Mouse (Mus musculus): ENCODE results near the gene Syk. TPM values are rescaled to one million over a fixed set of nuclear protein-coding genes. Genes with fewer than 3 reads are reported as not detected.

Gene Syk
- total RNA-seq, 1 experiment: 13.3 TPM

- H3K9me3 ChIP-seq (ENCODE audit: control insufficient read depth, insufficient read depth, low read depth, low read length): no peaks in the 10 kb centered on the region
- DNase-seq (ENCODE audit: low read depth, low spot score): no peak
- no peak overlapping the region for H3K9ac ChIP-seq (ENCODE audit: insufficient read depth, low read depth, low read length, poor library complexity, severe bottlenecking)
- H3K4me3 ChIP-seq (ENCODE audit: insufficient read depth in 1 of 2, low read depth in 1 of 2, low read length in 2 of 2, poor library complexity in 1 of 2, severe bottlenecking in 1 of 2): no peak overlapping the region
- in situ Hi-C loops (cut with MboI; ENCODE audit: low sequenced_read_pairs in 2 of 2, unreplicated experiment in 2 of 2): no loop called here
- peaks cover 4 to 7% of the 10 kb centered on the region in 2 experiments; a peak in 3 of 4 replicates for H3K4me1 ChIP-seq (ENCODE audit: control insufficient read depth in 2 of 2, insufficient read depth in 2 of 2, low read length in 2 of 2, poor library complexity in 1 of 2)
- no peaks in the 10 kb centered on the region for H3K36me3 ChIP-seq (ENCODE audit: control insufficient read depth, insufficient read depth, low read length, poor library complexity, severe bottlenecking)
- H3K27ac ChIP-seq (ENCODE audit: insufficient read depth, low read depth, low read length, poor library complexity, severe bottlenecking): no peak overlapping the region
- TF ChIP-seq MAFK (IDR thresholded peaks at IDR 0.05; ENCODE audit: insufficient read depth, low read depth, low read length): no peak
- TF ChIP-seq ZNF384 (IDR thresholded peaks at IDR 0.05; ENCODE audit: low read depth, low read length): no peak
- no peak for TF ChIP-seq HCFC1 (IDR thresholded peaks at IDR 0.05; ENCODE audit: borderline replicate concordance, insufficient read depth, low read length)
- no peak for TF ChIP-seq CHD2 (IDR thresholded peaks at IDR 0.05; ENCODE audit: low read depth, low read length)
- no peak for TF ChIP-seq ZC3H11A (IDR thresholded peaks at IDR 0.05; ENCODE audit: borderline replicate concordance, low read depth, low read length)
Measured at GRCm38 (mm10) chr13:52574311-52574710, 8.7 kb upstream of the Syk start.

DNA sequence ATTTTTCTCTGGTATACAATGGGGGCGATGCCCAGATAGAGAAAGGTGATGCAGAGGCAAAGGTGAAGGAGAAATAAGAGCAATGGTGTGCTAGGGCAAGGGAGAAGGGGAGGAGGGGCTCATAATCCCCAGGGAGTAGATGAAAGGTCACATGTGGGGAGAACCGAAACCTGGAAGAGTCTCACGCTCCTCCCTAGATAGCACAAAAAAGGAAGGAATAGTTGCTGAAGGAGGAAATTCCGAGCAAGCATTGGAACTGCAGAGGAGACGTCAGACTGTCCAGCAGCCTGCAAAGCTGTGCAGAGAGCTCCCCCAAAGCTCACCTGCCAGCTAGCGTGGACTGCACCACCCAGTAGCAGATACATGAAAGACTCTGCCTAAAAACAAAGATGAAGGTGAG lies 7.5 kb upstream of the Syk start:
- H3K4me1 ChIP-seq (ENCODE audit: control insufficient read depth in 2 of 2, insufficient read depth in 2 of 2, low read length in 2 of 2, poor library complexity in 1 of 2): peaks cover 4 to 7% of the 10 kb centered on the region in 2 experiments; a peak in 3 of 4 replicates
- H3K9ac ChIP-seq (ENCODE audit: insufficient read depth, low read depth, low read length, poor library complexity, severe bottlenecking): no peak overlapping the region
- in situ Hi-C loops (cut with MboI; ENCODE audit: low sequenced_read_pairs in 2 of 2, unreplicated experiment in 2 of 2): no loop called here
- H3K4me3 ChIP-seq (ENCODE audit: insufficient read depth in 1 of 2, low read depth in 1 of 2, low read length in 2 of 2, poor library complexity in 1 of 2, severe bottlenecking in 1 of 2): no peak overlapping the region
- H3K27ac ChIP-seq (ENCODE audit: insufficient read depth, low read depth, low read length, poor library complexity, severe bottlenecking): no peak overlapping the region
- H3K9me3 ChIP-seq (ENCODE audit: control insufficient read depth, insufficient read depth, low read depth, low read length): no peaks in the 10 kb centered on the region
- no peaks in the 10 kb centered on the region for H3K36me3 ChIP-seq (ENCODE audit: control insufficient read depth, insufficient read depth, low read length, poor library complexity, severe bottlenecking)
- no peak for DNase-seq (ENCODE audit: low read depth, low spot score)
- TF ChIP-seq ZC3H11A (IDR thresholded peaks at IDR 0.05; ENCODE audit: borderline replicate concordance, low read depth, low read length) (no peak), HCFC1 (IDR thresholded peaks at IDR 0.05; ENCODE audit: borderline replicate concordance, insufficient read depth, low read length) (no peak), MAFK (IDR thresholded peaks at IDR 0.05; ENCODE audit: insufficient read depth, low read depth, low read length) (no peak), CHD2 (IDR thresholded peaks at IDR 0.05; ENCODE audit: low read depth, low read length) (no peak), ZNF384 (IDR thresholded peaks at IDR 0.05; ENCODE audit: low read depth, low read length) (no peak)

- no peak overlapping the region for H3K4me3 ChIP-seq (ENCODE audit: insufficient read depth in 1 of 2, low read depth in 1 of 2, low read length in 2 of 2, poor library complexity in 1 of 2, severe bottlenecking in 1 of 2)
- in situ Hi-C loops (cut with MboI; ENCODE audit: low sequenced_read_pairs in 2 of 2, unreplicated experiment in 2 of 2): no loop called here
- no peaks in the 10 kb centered on the region for H3K36me3 ChIP-seq (ENCODE audit: control insufficient read depth, insufficient read depth, low read length, poor library complexity, severe bottlenecking)
- no peak overlapping the region for H3K9ac ChIP-seq (ENCODE audit: insufficient read depth, low read depth, low read length, poor library complexity, severe bottlenecking)
- H3K9me3 ChIP-seq (ENCODE audit: control insufficient read depth, insufficient read depth, low read depth, low read length): no peaks in the 10 kb centered on the region
- DNase-seq (ENCODE audit: low read depth, low spot score): no peak
- H3K27ac ChIP-seq (ENCODE audit: insufficient read depth, low read depth, low read length, poor library complexity, severe bottlenecking): no peak overlapping the region
- TF ChIP-seq MAFK (IDR thresholded peaks at IDR 0.05; ENCODE audit: insufficient read depth, low read depth, low read length) (no peak), HCFC1 (IDR thresholded peaks at IDR 0.05; ENCODE audit: borderline replicate concordance, insufficient read depth, low read length) (no peak), ZC3H11A (IDR thresholded peaks at IDR 0.05; ENCODE audit: borderline replicate concordance, low read depth, low read length) (no peak), ZNF384 (IDR thresholded peaks at IDR 0.05; ENCODE audit: low read depth, low read length) (no peak), CHD2 (IDR thresholded peaks at IDR 0.05; ENCODE audit: low read depth, low read length) (no peak)
- H3K4me1 ChIP-seq (ENCODE audit: control insufficient read depth in 2 of 2, insufficient read depth in 2 of 2, low read length in 2 of 2, poor library complexity in 1 of 2): peaks cover 4 to 7% of the 10 kb centered on the region in 2 experiments; a peak in 3 of 4 replicates
Measured at GRCm38 (mm10) chr13:52576021-52576614, 6.9 kb upstream of the Syk start.

DNA sequence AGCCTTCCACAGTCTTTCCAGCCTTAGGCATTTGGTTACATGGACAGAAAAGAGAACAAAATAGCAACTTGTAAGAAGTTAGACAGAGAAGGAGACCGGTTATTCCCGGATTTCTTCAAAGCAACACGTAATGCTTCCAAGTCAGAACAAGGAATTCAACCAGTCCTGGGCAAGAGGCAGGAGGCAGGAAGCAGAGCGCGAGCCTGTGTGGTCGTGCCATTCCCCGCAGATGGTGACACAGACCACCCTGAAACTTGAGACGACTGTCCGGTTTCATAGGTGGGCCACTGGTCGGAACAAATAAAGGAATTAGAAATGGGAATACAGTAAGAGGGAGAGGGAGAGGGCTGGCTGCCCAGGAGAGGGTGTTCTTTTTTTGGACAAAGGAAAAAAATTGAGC lies 6.1 kb upstream of the Syk start:
- H3K9me3 ChIP-seq (ENCODE audit: control insufficient read depth, insufficient read depth, low read depth, low read length): no peaks in the 10 kb centered on the region
- in situ Hi-C loops (cut with MboI; ENCODE audit: low sequenced_read_pairs in 2 of 2, unreplicated experiment in 2 of 2): no loop called here
- H3K4me3 ChIP-seq (ENCODE audit: insufficient read depth in 1 of 2, low read depth in 1 of 2, low read length in 2 of 2, poor library complexity in 1 of 2, severe bottlenecking in 1 of 2): no peak overlapping the region
- no peak overlapping the region for H3K9ac ChIP-seq (ENCODE audit: insufficient read depth, low read depth, low read length, poor library complexity, severe bottlenecking)
- peaks cover 4 to 7% of the 10 kb centered on the region in 2 experiments; a peak in 3 of 4 replicates for H3K4me1 ChIP-seq (ENCODE audit: control insufficient read depth in 2 of 2, insufficient read depth in 2 of 2, low read length in 2 of 2, poor library complexity in 1 of 2)
- TF ChIP-seq ZC3H11A (IDR thresholded peaks at IDR 0.05; ENCODE audit: borderline replicate concordance, low read depth, low read length): no peak
- no peak for TF ChIP-seq MAFK (IDR thresholded peaks at IDR 0.05; ENCODE audit: insufficient read depth, low read depth, low read length)
- no peak for TF ChIP-seq HCFC1 (IDR thresholded peaks at IDR 0.05; ENCODE audit: borderline replicate concordance, insufficient read depth, low read length)
- TF ChIP-seq CHD2 (IDR thresholded peaks at IDR 0.05; ENCODE audit: low read depth, low read length): no peak
- no peak for TF ChIP-seq ZNF384 (IDR thresholded peaks at IDR 0.05; ENCODE audit: low read depth, low read length)
- DNase-seq (ENCODE audit: low read depth, low spot score): no peak
- H3K27ac ChIP-seq (ENCODE audit: insufficient read depth, low read depth, low read length, poor library complexity, severe bottlenecking): no peak overlapping the region
- no peaks in the 10 kb centered on the region for H3K36me3 ChIP-seq (ENCODE audit: control insufficient read depth, insufficient read depth, low read length, poor library complexity, severe bottlenecking)
